Mouse (Mus musculus) E14TG2a.4 (cell line): ENCODE results near the gene Tyro3.
A peak's percentile ranks its signal among the peaks of the same experiment; 100 is the strongest.

ENCODE experiments used
- H3K27me3 ChIP-seq: 2 replicates; pipeline ENCODE4 v1.6.1; 2014; ENCODE audit warnings: low read length, control low read depth; ENCODE audit not compliant: insufficient read depth
- H3K36me3 ChIP-seq: 2 replicates; pipeline ENCODE4 v1.6.1; 2014; ENCODE audit warnings: low read length, control low read depth; ENCODE audit not compliant: insufficient read depth
- H3K4me1 ChIP-seq: replicated peaks from 2 replicates; pipeline ENCODE4 v1.6.1; 2014; ENCODE audit warnings: low read depth, low read length, control low read depth
- H3K4me3 ChIP-seq: replicated peaks from 2 replicates; pipeline ENCODE4 v1.5.1; 2014; ENCODE audit warnings: mild to moderate bottlenecking, low read length
- H3K9me3 ChIP-seq: 2 replicates; pipeline ENCODE4 v1.6.1; 2014; ENCODE audit warnings: low read length, control low read depth
- CTCF ChIP-seq: conservative IDR thresholded peaks from 2 replicates; pipeline ENCODE4 v1.5.1; 2014; ENCODE audit warnings: low read length
- NANOG ChIP-seq: IDR thresholded peaks from 2 replicates; pipeline ENCODE4 v1.6.1; 2014; ENCODE audit warnings: borderline replicate concordance, low read length, mixed read lengths
- POU5F1 ChIP-seq: IDR thresholded peaks from 2 replicates; pipeline ENCODE4 v1.6.1; 2014; ENCODE audit warnings: low read length, borderline replicate concordance

Tyro3 gene

GRCm38 (mm10) chr2:119797279-119797783 lies at the start of gene Tyro3:
Tyro3 (plus strand) TSS chr2:119797733.
- Histone ChIP-seq H3K9me3 (no peaks in the 10 kb centered on the region), H3K4me3 (peak within 1 kb of the TSS; percentile 90), H3K4me1 (peaks cover 53% of the 10 kb centered on the region), H3K36me3 (peaks cover 13% of the 10 kb centered on the region), H3K27me3 (no peaks in the 10 kb centered on the region)
- TF ChIP-seq NANOG = no peak

GRCm38 (mm10) chr2:119749260-119749659 lies 48.3 kb upstream of the Tyro3 start:
- Histone ChIP-seq H3K27me3 (peaks cover 23% of the 10 kb centered on the region), H3K4me1 (peaks cover 59% of the 10 kb centered on the region), H3K9me3 (no peaks in the 10 kb centered on the region), H3K36me3 (peaks cover 39% of the 10 kb centered on the region), H3K4me3 (no peak overlapping the region; the same call in 1 of the 2 replicates)
- TF ChIP-seq POU5F1 (no peak), NANOG (no peak), CTCF (no peak)

- TF ChIP-seq CTCF (no peak), NANOG (no peak), POU5F1 (no peak)
- Histone ChIP-seq H3K36me3 (peaks cover 11% of the 10 kb centered on the region), H3K4me1 (peaks cover 36% of the 10 kb centered on the region), H3K4me3 (peak overlapping the region; percentile 81), H3K9me3 (no peaks in the 10 kb centered on the region), H3K27me3 (peaks cover 49% of the 10 kb centered on the region)
Measured at GRCm38 (mm10) chr2:119757601-119758100, 39.9 kb upstream of the Tyro3 start.

GRCm38 (mm10) chr2:119758101-119758843 lies 39.3 kb upstream of the Tyro3 start:
- Histone ChIP-seq H3K36me3 (peaks cover 14% of the 10 kb centered on the region), H3K27me3 (peaks cover 49% of the 10 kb centered on the region), H3K4me3 (peak overlapping the region; percentile 81), H3K4me1 (peaks cover 36% of the 10 kb centered on the region), H3K9me3 (no peaks in the 10 kb centered on the region)
- no peak for TF ChIP-seq POU5F1
- TF ChIP-seq CTCF = no peak
- TF ChIP-seq NANOG = no peak

- Histone ChIP-seq H3K36me3 (peaks cover 16% of the 10 kb centered on the region), H3K4me3 (peak overlapping the region; percentile 81), H3K27me3 (peaks cover 48% of the 10 kb centered on the region), H3K4me1 (peaks cover 44% of the 10 kb centered on the region), H3K9me3 (no peaks in the 10 kb centered on the region)
- TF ChIP-seq POU5F1 (no peak), NANOG (no peak), CTCF (no peak)
Measured at GRCm38 (mm10) chr2:119758844-119759835, 38.4 kb upstream of the Tyro3 start.

GRCm38 (mm10) chr2:119760251-119760650 lies 37.3 kb upstream of the Tyro3 start, which contains the start of gene Ltk:
Ltk (minus strand) TSS chr2:119760431.
- peaks cover 45% of the 10 kb centered on the region for H3K27me3 ChIP-seq
- TF ChIP-seq CTCF (no peak), POU5F1 (no peak), NANOG (no peak)
- peaks cover 26% of the 10 kb centered on the region for H3K36me3 ChIP-seq

GRCm38 (mm10) chr2:119762276-119762675 lies 35.3 kb upstream of the Tyro3 start:
- H3K4me1 ChIP-seq = peaks cover 46% of the 10 kb centered on the region
- no peaks in the 10 kb centered on the region for H3K9me3 ChIP-seq
- peaks cover 39% of the 10 kb centered on the region for H3K27me3 ChIP-seq
- no peak overlapping the region for H3K4me3 ChIP-seq
- peaks cover 44% of the 10 kb centered on the region for H3K36me3 ChIP-seq
- no peak for TF ChIP-seq POU5F1
- no peak for TF ChIP-seq NANOG
- no peak for TF ChIP-seq CTCF

More at GRCm38 (mm10) chr2:119760251-119760650, 37.3 kb upstream of the Tyro3 start, which contains the start of gene Ltk:
- Histone ChIP-seq H3K4me3 (peak within 1 kb of the TSS; percentile 81), H3K9me3 (no peaks in the 10 kb centered on the region), H3K4me1 (peaks cover 51% of the 10 kb centered on the region)

- TF ChIP-seq CTCF (no peak), POU5F1 (no peak), NANOG (no peak)
- peaks cover 47% of the 10 kb centered on the region for H3K4me1 ChIP-seq
- H3K27me3 ChIP-seq = peaks cover 23% of the 10 kb centered on the region
- H3K9me3 ChIP-seq = no peaks in the 10 kb centered on the region
- peaks cover 56% of the 10 kb centered on the region for H3K36me3 ChIP-seq
- no peak overlapping the region for H3K4me3 ChIP-seq
Measured at GRCm38 (mm10) chr2:119763924-119764323, 33.6 kb upstream of the Tyro3 start.
